Mouse (Mus musculus) layer of hippocampus, postnatal 14 days (tissue): ENCODE results near the gene Bicdl2. TPM values are rescaled to one million over a fixed set of nuclear protein-coding genes. Genes with fewer than 3 reads are reported as not detected.

ENCODE experiments used
- DNase-seq, 2 experiments: peaks; one replicate each; pipeline ENCODE4 v3.0.0; 2021 to 2022; ENCODE audit warnings: low spot score in 2 of 2, mixed read lengths in 1 of 2
- long read RNA-seq, 2 experiments: library from polyadenylated mRNA; stranded (forward); transcript quantifications; one replicate each; pipeline ENCODE4 v2.0.0; 2021
- total RNA-seq, 2 experiments: library from RNA; stranded (reverse); gene quantifications; 2 replicates each; pipeline ENCODE4 v1.2.3; 2021

The Bicdl2 gene
- not detected for total RNA-seq
- long read RNA-seq, experiment 1: 0 reads
- long read RNA-seq, experiment 2: 0 reads

GRCm38 (mm10) chr17:23660117-23660875, at the start of gene Bicdl2:
Gene Bicdl2, plus strand, starts transcription at chr17:23660506.
- no peak for DNase-seq

- no peak for DNase-seq
These were observed 43.2 kb upstream of the Bicdl2 start for GRCm38 (mm10) chr17:23617087-23617486.

GRCm38 (mm10) chr17:23620351-23620750, 40.0 kb upstream of the Bicdl2 start:
- no peak for DNase-seq

GRCm38 (mm10) chr17:23627813-23628212, 32.5 kb upstream of the Bicdl2 start:
- DNase-seq: no peak

GRCm38 (mm10) chr17:23630195-23631020, 29.9 kb upstream of the Bicdl2 start:
- peak; percentile 78 to 80 for DNase-seq

GRCm38 (mm10) chr17:23631241-23631640, 29.1 kb upstream of the Bicdl2 start:
- DNase-seq: no peak

- DNase-seq: no peak
These were observed 15.5 kb upstream of the Bicdl2 start, which contains the start of gene Mmp25 for GRCm38 (mm10) chr17:23644613-23645495. Gene Mmp25, minus strand, starts transcription at chr17:23645277.

- no peak for DNase-seq
These were observed 14.4 kb upstream of the Bicdl2 start for GRCm38 (mm10) chr17:23645894-23646293.

GRCm38 (mm10) chr17:23651363-23651762, 8.9 kb upstream of the Bicdl2 start:
- no peak for DNase-seq

GRCm38 (mm10) chr17:23653324-23653723, 7.0 kb upstream of the Bicdl2 start:
- no peak for DNase-seq

- no peak for DNase-seq
These were observed 6.3 kb upstream of the Bicdl2 start for GRCm38 (mm10) chr17:23654001-23654400.

- DNase-seq: no peak
These were observed 5.9 kb upstream of the Bicdl2 start for GRCm38 (mm10) chr17:23654410-23654809.

GRCm38 (mm10) chr17:23658450-23658849, 1.9 kb upstream of the Bicdl2 start:
- DNase-seq: no peak

GRCm38 (mm10) chr17:23660876-23661200, 532 bp downstream of the Bicdl2 start:
- no peak for DNase-seq

GRCm38 (mm10) chr17:23661526-23661925, 1.2 kb downstream of the Bicdl2 start:
- DNase-seq: no peak

- DNase-seq: no peak
These were observed 4.3 kb downstream of the Bicdl2 start for GRCm38 (mm10) chr17:23664556-23665021.

- DNase-seq: no peak
These were observed 5.2 kb downstream of the Bicdl2 start for GRCm38 (mm10) chr17:23665511-23665910.

- no peak for DNase-seq
These were observed 10.3 kb downstream of the Bicdl2 start for GRCm38 (mm10) chr17:23670516-23671074.

GRCm38 (mm10) chr17:23671519-23671918, 11.2 kb downstream of the Bicdl2 start:
- no peak for DNase-seq

GRCm38 (mm10) chr17:23672761-23673160, 12.5 kb downstream of the Bicdl2 start:
- DNase-seq: no peak
